Mouse (Mus musculus) right cerebral cortex, adult 18-20 months (tissue): ENCODE measurements around the gene 1700010B08Rik.
"Not testable (repeated sequence)": the region's sequence is repeated elsewhere in the genome, so short reads cannot be mapped to it uniquely, and the experiment has no call there.

Experiments used
- DNase-seq: peaks from one replicate; pipeline ENCODE4 v3.0.0; 2022; ENCODE audit warnings: mixed read lengths

Gene 1700010B08Rik

DNA sequence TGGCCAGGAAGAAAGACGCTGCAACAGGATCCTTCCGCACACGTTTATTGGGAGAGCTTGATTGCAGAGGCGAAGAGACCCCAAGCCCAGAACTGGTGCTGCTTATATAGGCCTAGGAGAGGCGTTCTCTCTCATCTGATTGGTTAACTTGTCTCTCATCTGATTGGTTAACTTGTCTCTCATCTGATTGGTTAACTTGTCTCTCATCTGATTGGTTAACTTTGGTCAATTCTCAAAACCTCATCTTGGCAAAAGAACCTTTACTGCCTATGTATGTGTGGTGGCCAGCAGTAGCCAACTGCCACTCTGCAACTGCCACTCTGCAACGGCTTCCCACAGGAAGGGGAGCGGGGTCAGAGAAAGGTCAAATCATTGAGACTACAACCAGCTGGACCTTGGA, at the start of gene 1700010B08Rik:
Gene 1700010B08Rik, plus strand, starts transcription at position 301 of the 400 bp plus-strand sequence.
- not testable (repeated sequence) for DNase-seq

DNA sequence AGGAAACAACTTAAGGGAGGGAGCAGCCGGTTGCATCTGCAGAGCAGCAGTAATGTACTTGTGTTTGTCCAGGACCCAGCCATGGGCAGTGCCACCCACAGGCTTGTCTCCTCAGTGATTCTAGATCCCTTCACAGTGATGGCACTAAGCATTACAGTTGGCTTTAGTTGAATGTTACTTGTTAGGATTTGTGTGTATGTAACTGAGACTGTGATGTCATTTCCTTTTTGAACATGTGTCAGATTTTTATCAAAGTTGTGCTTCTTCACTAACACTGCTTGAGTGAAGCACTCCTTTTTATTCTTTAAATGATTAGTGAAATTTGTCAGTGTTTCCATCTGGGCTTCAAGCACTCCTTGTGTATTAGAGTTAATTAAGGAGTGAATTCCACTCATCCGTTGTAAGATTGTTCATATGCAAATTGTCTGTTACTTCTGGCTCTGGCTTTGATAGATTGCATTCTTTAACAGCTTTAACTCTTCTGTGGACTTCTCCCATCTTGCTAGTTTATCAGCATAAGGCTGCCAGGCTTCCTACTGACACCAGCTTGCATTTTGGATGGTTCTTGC, 46.8 kb upstream of the 1700010B08Rik start:
- DNase-seq, result no peak

GRCm38 (mm10) chr2:173673469-173673868, 45.7 kb upstream of the 1700010B08Rik start:
- no peak for DNase-seq

DNA sequence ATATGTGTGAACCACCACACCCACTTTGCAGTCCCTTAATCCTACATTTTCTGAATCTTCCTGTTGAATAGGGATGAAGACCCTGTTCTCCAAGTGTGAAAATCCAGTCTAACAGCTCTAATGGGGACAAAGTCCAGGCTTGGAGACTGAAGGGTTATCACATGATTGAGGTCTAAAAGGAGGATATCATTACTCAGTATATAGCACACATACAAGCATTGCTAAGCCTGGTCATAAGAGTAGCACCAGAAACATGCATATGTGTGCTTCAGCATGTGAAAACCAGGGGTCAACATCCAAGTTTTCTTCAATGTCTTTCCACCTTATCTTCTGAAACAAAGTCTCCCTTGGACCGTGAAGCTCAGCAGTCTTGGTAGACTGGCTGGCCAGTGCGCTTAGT, 40.6 kb upstream of the 1700010B08Rik start:
- DNase-seq, result no peak

- DNase-seq, result no peak
These were observed 40.0 kb upstream of the 1700010B08Rik start for GRCm38 (mm10) chr2:173679217-173679616.

DNA sequence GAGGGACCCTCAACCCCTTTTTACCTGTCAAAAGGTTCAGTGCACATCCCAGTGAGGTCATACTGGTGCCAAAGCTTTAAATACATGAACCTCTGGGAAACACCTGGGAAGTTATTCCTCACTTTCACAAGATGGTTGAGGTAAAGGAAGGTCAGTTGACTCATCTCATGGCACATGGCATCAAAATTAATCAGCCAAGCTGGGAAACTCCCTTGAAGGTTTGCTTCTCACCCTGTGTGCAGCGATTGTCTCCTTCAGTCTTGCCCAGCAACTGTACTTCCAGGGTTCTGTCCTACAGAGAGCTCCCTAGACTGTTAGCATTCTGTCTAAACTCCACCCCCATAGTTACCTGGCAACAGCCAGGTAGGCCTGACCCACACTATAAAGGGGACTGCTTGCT, 39.1 kb upstream of the 1700010B08Rik start:
- DNase-seq, result no peak

GRCm38 (mm10) chr2:173682773-173683172, 36.4 kb upstream of the 1700010B08Rik start:
- DNase-seq, result no peak

DNA sequence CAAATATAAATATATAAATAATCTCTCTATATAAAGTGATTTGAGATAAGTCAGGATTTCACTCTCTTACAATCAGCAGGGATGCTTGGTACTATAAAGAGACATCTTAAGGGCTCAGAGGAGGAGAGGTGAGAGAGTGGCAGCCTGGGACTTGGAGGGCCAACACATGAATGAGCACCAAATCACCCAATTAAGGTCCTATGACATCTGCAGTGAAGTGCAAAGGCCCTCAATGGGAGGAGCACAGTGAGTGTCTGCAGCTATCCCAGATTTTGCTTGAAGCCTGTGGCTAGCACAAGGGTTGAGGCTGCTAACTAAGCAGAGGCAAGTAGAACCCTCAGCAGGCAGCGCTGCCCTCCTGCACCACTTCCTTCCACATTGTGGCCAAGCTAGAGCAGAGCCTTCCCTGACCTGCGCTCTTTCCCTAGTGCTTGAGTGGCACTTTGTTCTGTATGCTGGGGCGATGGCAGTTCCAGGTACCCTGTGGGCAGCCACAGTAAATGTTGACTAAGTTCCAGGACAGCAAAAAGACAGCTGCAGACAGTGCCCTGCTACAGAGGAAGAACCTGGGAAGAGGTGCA, 33.3 kb upstream of the 1700010B08Rik start:
- DNase-seq, result no peak

DNA sequence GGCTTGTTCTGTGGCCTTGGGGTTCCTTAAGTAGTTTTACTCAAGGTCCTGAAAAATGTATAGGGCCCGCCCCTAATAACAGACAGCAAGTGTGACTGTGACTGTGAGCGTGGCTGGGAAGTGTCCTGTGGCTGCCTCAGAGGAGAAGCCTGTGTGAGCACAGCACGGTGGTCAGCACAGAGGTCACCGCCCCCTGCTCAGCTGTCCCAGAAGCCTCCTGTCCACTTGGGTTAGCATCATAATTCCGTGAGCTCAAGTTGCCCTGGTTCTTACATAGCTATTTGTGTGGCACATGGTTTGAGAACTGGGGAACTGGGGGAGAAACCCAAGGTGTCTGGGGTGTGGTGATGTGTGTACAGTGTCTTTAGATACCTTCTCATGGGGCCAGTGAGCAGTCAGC, 31.9 kb upstream of the 1700010B08Rik start:
- no peak for DNase-seq

DNA sequence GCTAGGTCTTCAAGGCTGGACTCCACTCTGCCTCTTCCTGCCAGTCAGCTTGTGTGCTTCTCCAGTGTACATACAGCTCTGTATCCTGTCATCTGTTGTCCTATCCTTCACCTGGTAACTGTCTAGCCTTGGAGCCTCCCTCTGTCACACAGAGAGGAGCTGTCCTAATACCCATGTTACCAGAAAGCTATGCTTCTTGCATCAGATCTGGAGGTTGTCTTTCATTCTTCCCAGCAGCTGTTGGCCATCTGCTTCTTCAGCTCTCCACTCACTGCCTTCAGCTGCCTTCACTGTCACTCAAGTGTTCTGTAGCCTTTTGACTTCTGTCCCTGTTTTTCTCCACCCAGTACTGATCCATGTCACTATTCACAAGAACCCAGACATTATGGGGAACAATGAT, 29.4 kb upstream of the 1700010B08Rik start:
- DNase-seq, result no peak

GRCm38 (mm10) chr2:173691748-173692147, 27.5 kb upstream of the 1700010B08Rik start:
- no peak for DNase-seq

DNA sequence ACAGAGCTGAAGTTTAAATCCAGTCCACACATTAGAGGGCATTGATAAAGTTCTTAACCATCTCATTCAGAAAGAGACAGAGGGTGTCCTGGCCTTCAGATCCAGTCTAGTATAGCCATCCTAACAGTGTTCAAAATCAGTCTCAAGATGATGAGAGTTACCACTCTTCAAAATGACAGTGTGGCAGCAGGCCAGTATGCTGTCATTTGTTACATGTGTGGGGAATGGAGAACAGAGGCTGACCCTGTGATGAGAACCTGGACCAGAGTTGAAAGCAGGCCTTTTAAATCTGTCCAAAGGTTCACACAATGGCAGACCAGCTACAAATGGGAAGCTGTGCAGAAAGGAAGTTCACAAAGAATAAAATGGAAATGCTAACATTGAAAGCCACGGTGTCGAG, 26.5 kb upstream of the 1700010B08Rik start:
- DNase-seq, result no peak

DNA sequence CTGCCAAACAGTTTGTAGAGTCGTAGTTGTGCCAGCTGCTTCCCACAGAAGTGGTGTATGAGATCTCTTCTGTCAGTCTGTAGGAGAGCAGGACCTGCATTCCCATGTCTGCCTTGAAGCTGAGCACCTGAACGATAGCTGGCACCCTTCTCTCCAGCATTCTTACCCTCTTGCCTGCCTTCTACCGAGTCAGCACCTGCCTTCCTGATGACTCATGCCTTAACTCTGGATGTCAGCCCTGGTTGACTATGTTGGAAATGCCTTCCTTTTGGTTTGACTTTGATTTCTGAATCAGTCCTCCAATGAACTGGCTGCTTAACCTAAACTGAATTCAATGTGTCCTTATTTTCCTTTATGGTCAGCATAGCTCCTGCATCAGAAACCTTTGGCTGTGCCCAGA, 20.4 kb upstream of the 1700010B08Rik start:
- peak; percentile 14 for DNase-seq

DNA sequence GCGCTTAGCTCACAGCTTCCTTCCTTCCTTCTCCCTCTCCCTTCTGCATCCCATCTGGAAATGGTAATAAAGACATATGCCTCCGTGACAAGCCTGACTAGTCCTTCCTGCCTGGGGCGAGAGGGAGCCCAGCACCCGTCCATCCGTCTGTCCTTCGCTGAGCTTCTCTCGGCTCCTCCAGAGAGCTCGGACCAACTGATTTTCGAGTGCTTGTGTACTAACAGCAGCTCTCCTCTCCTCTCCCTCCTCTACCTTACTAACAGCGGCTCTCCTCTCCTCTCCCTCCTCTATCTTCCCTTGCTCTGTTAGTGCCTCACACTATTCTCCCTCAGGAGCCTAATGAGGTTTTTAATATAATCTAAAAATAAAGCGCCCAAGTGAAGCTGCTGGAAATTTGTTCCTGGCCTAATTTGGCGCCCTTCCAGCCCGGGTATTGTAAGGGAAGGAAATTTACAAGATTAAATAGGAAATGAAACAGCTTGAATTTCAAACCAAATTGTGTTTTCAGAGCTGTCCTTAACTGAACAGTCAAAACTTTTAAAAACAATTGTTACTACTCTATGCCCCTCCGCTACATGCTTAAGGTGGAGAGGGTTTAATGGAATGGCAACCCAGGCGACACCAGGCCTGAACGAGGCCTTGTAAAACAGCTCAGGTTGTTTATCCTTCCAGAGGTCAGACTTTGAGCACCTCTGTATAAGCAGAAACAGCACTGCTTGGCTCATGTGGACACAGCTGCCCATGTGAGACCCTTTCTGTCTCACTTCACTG, 16.9 kb upstream of the 1700010B08Rik start:
- DNase-seq, result peak; percentile 16

GRCm38 (mm10) chr2:173702867-173703237, 16.4 kb upstream of the 1700010B08Rik start:
- no peak for DNase-seq

- no peak for DNase-seq
These were observed 13.2 kb upstream of the 1700010B08Rik start for GRCm38 (mm10) chr2:173705827-173706551.

- DNase-seq, result not testable (repeated sequence)
These were observed 11.6 kb upstream of the 1700010B08Rik start for GRCm38 (mm10) chr2:173707626-173708025.

DNA sequence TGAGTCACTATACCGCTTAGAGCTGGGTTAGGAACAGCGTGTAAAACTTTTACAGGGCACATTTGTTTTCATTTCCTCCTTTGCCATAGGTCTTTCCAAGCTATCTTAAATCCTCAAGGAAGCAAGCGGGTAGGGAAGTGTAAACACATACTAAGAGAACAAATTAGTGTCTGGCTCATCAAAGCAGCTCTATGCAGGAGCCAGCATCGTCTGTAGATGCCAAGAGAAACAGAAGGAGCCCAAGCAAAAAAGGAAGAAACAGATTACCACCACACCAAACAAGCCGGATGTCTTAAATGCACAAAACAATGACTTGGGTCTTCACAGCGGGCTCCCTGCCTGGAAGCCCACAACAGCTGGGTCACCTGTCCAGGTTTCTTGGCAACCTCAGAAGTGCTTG, 9.0 kb upstream of the 1700010B08Rik start:
- no peak for DNase-seq

GRCm38 (mm10) chr2:173712656-173713055, 6.6 kb upstream of the 1700010B08Rik start:
- no peak for DNase-seq

- no peak for DNase-seq
These were observed 6.0 kb upstream of the 1700010B08Rik start for GRCm38 (mm10) chr2:173713241-173713640.

DNA sequence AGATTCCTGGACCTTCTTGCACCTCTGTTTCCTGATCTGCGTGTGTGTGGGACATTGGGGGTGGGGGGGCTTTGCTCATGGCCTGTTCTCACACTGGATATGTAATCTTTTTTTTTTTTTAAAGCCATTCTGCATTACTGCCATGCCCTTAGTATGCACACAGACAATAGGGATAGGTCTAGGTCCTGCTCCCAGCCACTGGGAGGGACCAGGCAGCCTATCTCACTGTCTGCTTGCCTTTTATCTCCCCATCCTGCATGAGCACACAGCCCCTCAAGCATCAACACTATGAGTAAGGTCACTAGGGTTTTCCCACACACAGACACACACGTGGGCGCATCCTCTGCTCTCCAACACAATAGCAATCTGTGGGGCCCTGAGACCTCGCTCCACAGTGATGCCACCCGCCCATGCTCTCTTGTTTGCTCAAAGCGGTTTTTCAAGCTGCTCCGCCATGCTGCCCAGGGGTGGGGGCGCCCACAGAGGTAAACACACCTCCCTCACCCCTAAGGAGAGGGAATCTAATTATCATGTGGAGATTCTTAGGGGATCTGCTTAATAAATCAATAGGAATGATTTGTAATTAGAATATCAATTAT, 4.5 kb upstream of the 1700010B08Rik start:
- DNase-seq, result no peak

DNA sequence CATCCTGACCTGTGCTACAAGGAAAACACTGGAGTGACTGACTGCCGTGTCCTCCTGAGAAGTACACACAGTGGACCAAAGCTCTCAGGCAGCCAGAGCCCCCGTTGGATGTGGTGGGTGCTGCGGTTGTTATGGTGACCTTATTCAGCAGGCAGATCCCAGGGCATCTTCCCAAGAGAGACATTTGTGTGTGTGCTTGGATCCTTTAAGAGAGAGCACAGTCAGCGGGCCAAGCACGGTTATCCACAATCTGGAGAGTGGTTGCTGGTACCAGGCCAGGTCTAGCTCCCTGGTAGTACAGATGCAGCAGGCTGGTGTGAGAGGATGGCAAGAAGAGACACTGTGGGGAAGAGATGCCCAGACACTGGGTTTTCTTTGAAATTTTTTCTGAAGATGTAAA, 2.2 kb upstream of the 1700010B08Rik start:
- DNase-seq, result no peak

- DNase-seq, result no peak
These were observed 3.1 kb downstream of the 1700010B08Rik start for GRCm38 (mm10) chr2:173722251-173722857.
